Mouse (Mus musculus): Measurements from ENCODE around the gene Orai3.

Orai3 gene

GRCm38 (mm10) chr7:127799738-127800137, 30.1 kb downstream of the Orai3 start:
- peak; percentile 58 for DNase-seq

- DNase-seq: peak; percentile 94 to 97
These were observed 30.9 kb downstream of the Orai3 start, which contains the start of gene Hsd3b7 for GRCm38 (mm10) chr7:127800435-127801009. Hsd3b7 (plus strand) TSS chr7:127800604.

- peak; percentile 55 to 56 for DNase-seq
These were observed 31.5 kb downstream of the Orai3 start for GRCm38 (mm10) chr7:127801010-127801621.

GRCm38 (mm10) chr7:127802313-127802712, 32.7 kb downstream of the Orai3 start:
- peak; percentile 85 to 91 for DNase-seq

- no peak for DNase-seq
These were observed 39.2 kb downstream of the Orai3 start for GRCm38 (mm10) chr7:127808821-127809220.

- no peak for DNase-seq
These were observed 40.2 kb downstream of the Orai3 start for GRCm38 (mm10) chr7:127809846-127810245.

GRCm38 (mm10) chr7:127810650-127811049, 41.0 kb downstream of the Orai3 start:
- no peak for DNase-seq

GRCm38 (mm10) chr7:127811240-127811639, 41.6 kb downstream of the Orai3 start:
- no peak for DNase-seq

- peak in 1 of 2 experiments; percentile 40 for DNase-seq
These were observed 42.7 kb downstream of the Orai3 start for GRCm38 (mm10) chr7:127812292-127812691.

- DNase-seq: no peak
These were observed 44.2 kb downstream of the Orai3 start for GRCm38 (mm10) chr7:127813821-127814220.

GRCm38 (mm10) chr7:127814241-127814921, 44.8 kb downstream of the Orai3 start:
- DNase-seq: peak; percentile 97

GRCm38 (mm10) chr7:127815116-127815665, 45.6 kb downstream of the Orai3 start:
- DNase-seq: no peak

- peak; percentile 64 to 67 for DNase-seq
These were observed 46.6 kb downstream of the Orai3 start for GRCm38 (mm10) chr7:127815954-127816821.

- DNase-seq: no peak
These were observed 47.4 kb downstream of the Orai3 start for GRCm38 (mm10) chr7:127817053-127817452.

- peak in 1 of 2 experiments; percentile 22 for DNase-seq
These were observed 48.2 kb downstream of the Orai3 start for GRCm38 (mm10) chr7:127817776-127818175.

GRCm38 (mm10) chr7:127820836-127821509, 51.4 kb downstream of the Orai3 start:
- peak in 1 of 2 experiments; percentile 10 for DNase-seq

GRCm38 (mm10) chr7:127822494-127822893, 52.9 kb downstream of the Orai3 start:
- DNase-seq: no peak

- peak; percentile 67 to 73 for DNase-seq
These were observed 53.9 kb downstream of the Orai3 start for GRCm38 (mm10) chr7:127823236-127824171.

GRCm38 (mm10) chr7:127824176-127824871, 54.7 kb downstream of the Orai3 start, which contains the start of the genes Stx4a and Stx1b:
Stx4a (plus strand) TSS chr7:127824294.
Stx1b (minus strand) TSS chr7:127824549.
- DNase-seq: peak; percentile 91 to 96
